Mouse (Mus musculus) colon, adult 2 months (tissue): ENCODE measurements around the gene Map3k6. TPM values are rescaled to one million over a fixed set of nuclear protein-coding genes. Genes with fewer than 3 reads are reported as not detected.

Experiments
- polyA plus RNA-seq: library from polyadenylated mRNA; depleted of rRNA; stranded (reverse); fragments of >200 nt; gene quantifications from 2 replicates; pipeline ENCODE4 v1.2.3, GENCODE M21; 2012; rRNA removed

Gene Map3k6
- polyA plus RNA-seq = 11.8 and 12.6 TPM in 2 replicates

GRCm38 (mm10) chr4:133240490-133240921 lies at the start of gene Map3k6:
Gene Map3k6, plus strand, starts transcription at chr4:133240818.

GRCm38 (mm10) chr4:133211751-133212561 lies 28.7 kb upstream of the Map3k6 start, which contains the start of the genes Cd164l2 and Gpr3:
Gene Cd164l2, plus strand, starts transcription at chr4:133212131.
Gene Gpr3, minus strand, starts transcription at chr4:133212536.

GRCm38 (mm10) chr4:133262882-133263281 lies 22.3 kb downstream of the Map3k6 start, which contains the start of gene Sytl1:
Gene Sytl1, minus strand, starts transcription at chr4:133263113.

GRCm38 (mm10) chr4:133277104-133278026 lies 36.7 kb downstream of the Map3k6 start, which contains the start of gene Tmem222:
Gene Tmem222, minus strand, starts transcription at chr4:133277792.

Other genes with a start within 250 kb of the Map3k6 start
- 21.6 and 32.2 TPM in 2 replicates for gene Ahdc1, start 229.6 kb upstream of the Map3k6 start, polyA plus RNA-seq
- gene Wasf2, start 110.3 kb upstream of the Map3k6 start, polyA plus RNA-seq = 60.3 and 64.8 TPM in 2 replicates
- gene Cd164l2, start 28.7 kb upstream of the Map3k6 start, polyA plus RNA-seq = 1.4 and 2.0 TPM in 2 replicates
- gene Gpr3, start 28.3 kb upstream of the Map3k6 start, polyA plus RNA-seq = 0.27 and 0.49 TPM in 2 replicates
- gene Sytl1, start 22.3 kb downstream of the Map3k6 start, polyA plus RNA-seq = 92.2 and 115 TPM in 2 replicates
- gene Tmem222, start 37.0 kb downstream of the Map3k6 start, polyA plus RNA-seq = 66.3 and 72.5 TPM in 2 replicates
- gene Wdtc1, start 112.7 kb downstream of the Map3k6 start, polyA plus RNA-seq = 71.1 and 77.4 TPM in 2 replicates
- 56.8 and 75.4 TPM in 2 replicates for gene Slc9a1, start 128.9 kb downstream of the Map3k6 start, polyA plus RNA-seq
- 14.3 and 16.8 TPM in 2 replicates for gene Tent5b, start 239.3 kb downstream of the Map3k6 start, polyA plus RNA-seq